Mouse (Mus musculus): Measurements from ENCODE around the gene Narfl. TPM values are rescaled to one million over a fixed set of nuclear protein-coding genes. Genes with fewer than 3 reads are reported as not detected.

The Narfl gene
- polyA plus RNA-seq, 1 experiment from 2014 or later, result 29.0 TPM

- H3K9me3 ChIP-seq (replicated peaks; ENCODE audit: control insufficient read depth, low read length, poor library complexity, severe bottlenecking), result no peaks in the 10 kb centered on the region
- peak within 1 kb of the TSS; percentile 79 for H3K4me2 ChIP-seq (ENCODE audit: low read length)
- H3K36me3 ChIP-seq (ENCODE audit: control insufficient read depth, insufficient read depth, low read length), result peaks cover 7% of the 10 kb centered on the region; the same call in 1 of the 2 replicates
- H3K9ac ChIP-seq (ENCODE audit: low read depth, low read length), result peak within 1 kb of the TSS; percentile 84
- peaks cover 38% of the 10 kb centered on the region for H3K4me1 ChIP-seq (ENCODE audit: control insufficient read depth, insufficient read depth, low read length)
- peaks cover 6% of the 10 kb centered on the region for H3K27me3 ChIP-seq (ENCODE audit: control insufficient read depth, insufficient read depth, low read depth, low read length)
- H3K4me3 ChIP-seq (ENCODE audit: low read depth, low read length), result peak within 1 kb of the TSS; percentile 82
- peak within 1 kb of the TSS; percentile 92 for H3K27ac ChIP-seq (ENCODE audit: low read length)
- ATAC-seq, result peak; percentile 47
- WGBS, result 0% methylated on average over 13 of the region's 14 CpGs
Observed at GRCm38 (mm10) chr17:25792615-25793014, 19.0 kb downstream of the Narfl start, which contains the start of gene Fam173a. Fam173a (minus strand) TSS chr17:25792901.

GRCm38 (mm10) chr17:25794197-25794596 is 20.6 kb downstream of the Narfl start:
- no peak overlapping the region for H3K4me3 ChIP-seq (ENCODE audit: low read depth, low read length)
- no peak for ATAC-seq
- H3K27me3 ChIP-seq (ENCODE audit: control insufficient read depth, insufficient read depth, low read depth, low read length), result peaks cover 6% of the 10 kb centered on the region
- H3K36me3 ChIP-seq (ENCODE audit: control insufficient read depth, insufficient read depth, low read length), result peaks cover 3% of the 10 kb centered on the region; the same call in 1 of the 2 replicates
- H3K27ac ChIP-seq (ENCODE audit: low read length), result no peak overlapping the region
- H3K4me1 ChIP-seq (ENCODE audit: control insufficient read depth, insufficient read depth, low read length), result peaks cover 38% of the 10 kb centered on the region
- H3K9me3 ChIP-seq (replicated peaks; ENCODE audit: control insufficient read depth, low read length, poor library complexity, severe bottlenecking), result no peaks in the 10 kb centered on the region
- 15% methylated on average over 13 of the region's 13 CpGs for WGBS
- H3K4me2 ChIP-seq (ENCODE audit: low read length), result peak overlapping the region; percentile 4; the same call in 1 of the 2 replicates
- H3K9ac ChIP-seq (ENCODE audit: low read depth, low read length), result no peak overlapping the region

GRCm38 (mm10) chr17:25794998-25795397 is 21.4 kb downstream of the Narfl start:
- Histone ChIP-seq H3K4me1 (ENCODE audit: control insufficient read depth, insufficient read depth, low read length) (peaks cover 38% of the 10 kb centered on the region), H3K9me3 (replicated peaks; ENCODE audit: control insufficient read depth, low read length, poor library complexity, severe bottlenecking) (no peaks in the 10 kb centered on the region), H3K27me3 (ENCODE audit: control insufficient read depth, insufficient read depth, low read depth, low read length) (peaks cover 6% of the 10 kb centered on the region), H3K4me3 (ENCODE audit: low read depth, low read length) (0 out of 2 replicates have a peak overlapping the region, but pooled peaks have one; percentile 6), H3K4me2 (ENCODE audit: low read length) (peak overlapping the region; percentile 72), H3K27ac (ENCODE audit: low read length) (peak overlapping the region; percentile 44; the same call in 1 of the 2 replicates), H3K36me3 (ENCODE audit: control insufficient read depth, insufficient read depth, low read length) (no peaks in the 10 kb centered on the region), H3K9ac (ENCODE audit: low read depth, low read length) (peak overlapping the region; percentile 37; the same call in 1 of the 2 replicates)
- no peak for ATAC-seq
- WGBS, result 42% methylated on average over 17 of the region's 17 CpGs

- peak within 1 kb of the TSS; percentile 44; the same call in 1 of the 2 replicates for H3K27ac ChIP-seq (ENCODE audit: low read length)
- H3K9me3 ChIP-seq (replicated peaks; ENCODE audit: control insufficient read depth, low read length, poor library complexity, severe bottlenecking), result no peaks in the 10 kb centered on the region
- no peaks in the 10 kb centered on the region for H3K36me3 ChIP-seq (ENCODE audit: control insufficient read depth, insufficient read depth, low read length)
- 7% methylated on average over 6 of the region's 6 CpGs for WGBS
- ATAC-seq, result no peak
- peaks cover 34% of the 10 kb centered on the region for H3K4me1 ChIP-seq (ENCODE audit: control insufficient read depth, insufficient read depth, low read length)
- H3K4me2 ChIP-seq (ENCODE audit: low read length), result peak within 1 kb of the TSS; percentile 72
- H3K27me3 ChIP-seq (ENCODE audit: control insufficient read depth, insufficient read depth, low read depth, low read length), result peaks cover 6% of the 10 kb centered on the region
- peak within 1 kb of the TSS; percentile 51 for H3K9ac ChIP-seq (ENCODE audit: low read depth, low read length)
- peak within 1 kb of the TSS; percentile 49 for H3K4me3 ChIP-seq (ENCODE audit: low read depth, low read length)
Observed at GRCm38 (mm10) chr17:25795609-25796092, 22.1 kb downstream of the Narfl start, which contains the start of gene AC134908.4. AC134908.4 (minus strand) TSS chr17:25795659.

- Histone ChIP-seq H3K9ac (ENCODE audit: low read depth, low read length) (peak overlapping the region; percentile 51; the same call in 1 of the 2 replicates), H3K27me3 (ENCODE audit: control insufficient read depth, insufficient read depth, low read depth, low read length) (peaks cover 6% of the 10 kb centered on the region), H3K4me3 (ENCODE audit: low read depth, low read length) (peak overlapping the region; percentile 49), H3K27ac (ENCODE audit: low read length) (0 out of 2 replicates have a peak overlapping the region, but pooled peaks have one; percentile 3), H3K36me3 (ENCODE audit: control insufficient read depth, insufficient read depth, low read length) (no peaks in the 10 kb centered on the region), H3K9me3 (replicated peaks; ENCODE audit: control insufficient read depth, low read length, poor library complexity, severe bottlenecking) (no peaks in the 10 kb centered on the region), H3K4me1 (ENCODE audit: control insufficient read depth, insufficient read depth, low read length) (peaks cover 29% of the 10 kb centered on the region), H3K4me2 (ENCODE audit: low read length) (peak overlapping the region; percentile 72)
- no peak for ATAC-seq
- WGBS, result under 1% methylated on average over 37 of the region's 37 CpGs
Observed at GRCm38 (mm10) chr17:25796211-25796771, 22.7 kb downstream of the Narfl start.

GRCm38 (mm10) chr17:25796951-25797369 is 23.4 kb downstream of the Narfl start, which contains the start of gene Metrn:
Metrn (minus strand) TSS chr17:25797136.
- ATAC-seq, result peak; percentile 58
- under 1% methylated on average over 35 of the region's 35 CpGs for WGBS
- Histone ChIP-seq H3K36me3 (ENCODE audit: control insufficient read depth, insufficient read depth, low read length) (no peaks in the 10 kb centered on the region), H3K27ac (ENCODE audit: low read length) (peak within 1 kb of the TSS; percentile 3; the same call in 1 of the 2 replicates), H3K9ac (ENCODE audit: low read depth, low read length) (peak within 1 kb of the TSS; percentile 51; the same call in 1 of the 2 replicates), H3K9me3 (replicated peaks; ENCODE audit: control insufficient read depth, low read length, poor library complexity, severe bottlenecking) (no peaks in the 10 kb centered on the region), H3K4me1 (ENCODE audit: control insufficient read depth, insufficient read depth, low read length) (peaks cover 29% of the 10 kb centered on the region), H3K4me2 (ENCODE audit: low read length) (peak within 1 kb of the TSS; percentile 72), H3K4me3 (ENCODE audit: low read depth, low read length) (peak within 1 kb of the TSS; percentile 49), H3K27me3 (ENCODE audit: control insufficient read depth, insufficient read depth, low read depth, low read length) (peaks cover 6% of the 10 kb centered on the region)

- no peaks in the 10 kb centered on the region for H3K9me3 ChIP-seq (replicated peaks; ENCODE audit: control insufficient read depth, low read length, poor library complexity, severe bottlenecking)
- peaks cover 38% of the 10 kb centered on the region for H3K4me1 ChIP-seq (ENCODE audit: control insufficient read depth, insufficient read depth, low read length)
- H3K36me3 ChIP-seq (ENCODE audit: control insufficient read depth, insufficient read depth, low read length), result no peaks in the 10 kb centered on the region
- no peak overlapping the region for H3K27ac ChIP-seq (ENCODE audit: low read length)
- 8% methylated on average over 6 of the region's 6 CpGs for WGBS
- no peak for ATAC-seq
- H3K4me2 ChIP-seq (ENCODE audit: low read length), result no peak overlapping the region
- no peak overlapping the region for H3K9ac ChIP-seq (ENCODE audit: low read depth, low read length)
- H3K4me3 ChIP-seq (ENCODE audit: low read depth, low read length), result no peak overlapping the region
- peaks cover 6% of the 10 kb centered on the region for H3K27me3 ChIP-seq (ENCODE audit: control insufficient read depth, insufficient read depth, low read depth, low read length)
Observed at GRCm38 (mm10) chr17:25801029-25801428, 27.5 kb downstream of the Narfl start.

GRCm38 (mm10) chr17:25802825-25803517 is 29.4 kb downstream of the Narfl start:
- Histone ChIP-seq H3K27me3 (ENCODE audit: control insufficient read depth, insufficient read depth, low read depth, low read length) (no peaks in the 10 kb centered on the region), H3K36me3 (ENCODE audit: control insufficient read depth, insufficient read depth, low read length) (no peaks in the 10 kb centered on the region), H3K9me3 (replicated peaks; ENCODE audit: control insufficient read depth, low read length, poor library complexity, severe bottlenecking) (no peaks in the 10 kb centered on the region), H3K4me2 (ENCODE audit: low read length) (peak overlapping the region; percentile 37), H3K27ac (ENCODE audit: low read length) (peak overlapping the region; percentile 94), H3K9ac (ENCODE audit: low read depth, low read length) (peak overlapping the region; percentile 43), H3K4me3 (ENCODE audit: low read depth, low read length) (no peak overlapping the region), H3K4me1 (ENCODE audit: control insufficient read depth, insufficient read depth, low read length) (peaks cover 25% of the 10 kb centered on the region)
- 4% methylated on average over 10 of the region's 10 CpGs for WGBS
- peak; percentile 93 for ATAC-seq
